In the genomic region with DNA sequence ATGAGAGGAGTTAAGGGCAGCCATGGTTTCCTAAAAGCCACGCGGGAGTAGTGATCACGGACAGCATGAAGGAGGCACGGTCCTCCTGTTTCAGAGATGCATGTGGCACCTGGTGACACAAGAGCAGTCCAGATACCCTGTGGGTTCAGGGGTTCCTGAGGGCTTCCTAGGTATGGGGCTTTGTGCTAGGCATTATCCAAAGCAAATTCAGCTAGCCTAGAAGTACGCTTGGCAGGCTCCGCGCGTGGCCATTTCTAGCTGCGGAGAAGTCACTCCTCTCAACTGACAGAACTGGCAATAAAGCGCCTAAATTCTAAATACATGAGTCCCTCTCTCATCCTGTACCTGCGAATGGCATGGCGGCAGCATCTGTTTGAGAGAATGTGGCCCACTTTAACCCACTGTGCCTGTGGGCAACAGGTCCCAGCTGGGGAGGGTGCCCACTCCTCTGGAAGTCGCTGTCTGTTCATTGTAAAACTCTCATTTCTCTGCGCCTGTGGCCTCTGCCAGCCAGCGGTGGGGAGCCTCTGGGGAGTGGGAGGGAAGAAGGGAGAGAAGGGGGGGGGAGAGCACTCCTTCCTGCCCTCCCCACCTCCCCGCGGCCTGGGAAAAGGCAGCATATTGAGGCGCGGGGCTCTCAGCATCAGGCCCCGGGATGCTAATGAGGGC, we compare ENCODE assay signal across 9 mouse cellular contexts. TPM values are rescaled to one million over a fixed set of nuclear protein-coding genes. Genes with fewer than 3 reads are reported as not detected.
DNase-seq lines count a peak whose midpoint lies in the region; ATAC-seq lines count a peak whose summit lies in the region.
"Had no signal": no experiment of that assay in that cellular context is flagged by ENCODE, and none has a peak within 500 bp of the region (broad histone marks: within the 10 kb centered on the region; RNA-seq: fewer than 3 reads in every experiment).

No protein-coding gene starts in this region.

- H3K4me2 ChIP-seq in kidney, embryonic 15.5 days: peak overlapping the region; percentile 77
- peak overlapping the region; percentile 79 for H3K4me2 ChIP-seq in midbrain, embryonic 11.5 days

- no peaks in the 10 kb centered on the region for H3K9me3 ChIP-seq in kidney, embryonic 15.5 days (replicated peaks)
- no peaks in the 10 kb centered on the region for H3K9me3 ChIP-seq in hindbrain, embryonic 10.5 days
- H3K9me3 ChIP-seq in midbrain, embryonic 11.5 days (ENCODE audit: control insufficient read depth, low read length): no peaks in the 10 kb centered on the region

- DNase-seq in kidney, postnatal 25 days: no peak
- DNase-seq in brain, adult 2 months (ENCODE audit: low read depth, low spot score): peak; percentile 57
- DNase-seq in hindbrain, embryonic 10.5 days (ENCODE audit: low spot score): no peak
- DNase-seq in midbrain, embryonic 11.5 days (ENCODE audit: low spot score, missing footprints): peak; percentile 96
- DNase-seq in left cerebral cortex, adult 8-10 months (ENCODE audit: low spot score in 2 of 2): no peak
- no peak for DNase-seq in urinary bladder, postnatal 36 days (ENCODE audit: low spot score in 2 of 2)
- no peak for DNase-seq in kidney, adult 18-20 months
- DNase-seq: gastrocnemius, postnatal 36 days had no signal

- no peaks in the 10 kb centered on the region for H3K36me3 ChIP-seq in kidney, embryonic 15.5 days
- peaks cover 23% of the 10 kb centered on the region for H3K36me3 ChIP-seq in hindbrain, embryonic 10.5 days
- H3K36me3 ChIP-seq in midbrain, embryonic 11.5 days (ENCODE audit: control insufficient read depth, insufficient read depth, low read length): peaks cover 4% of the 10 kb centered on the region

- peak overlapping the region; percentile 90 for H3K4me3 ChIP-seq in kidney, embryonic 15.5 days (replicated peaks)
- peak overlapping the region; percentile 91 for H3K4me3 ChIP-seq in hindbrain, embryonic 10.5 days
- H3K4me3 ChIP-seq in midbrain, embryonic 11.5 days (ENCODE audit: low read depth, low read length): peak overlapping the region; percentile 95

- no peak overlapping the region for H3K27ac ChIP-seq in kidney, embryonic 15.5 days
- H3K27ac ChIP-seq in hindbrain, embryonic 10.5 days: peak overlapping the region; percentile 97
- H3K27ac ChIP-seq in midbrain, embryonic 11.5 days (ENCODE audit: low read depth, low read length): peak overlapping the region; percentile 98

- no peak overlapping the region; the same call in 1 of the 2 replicates for H3K9ac ChIP-seq in kidney, embryonic 15.5 days
- peak overlapping the region; percentile 98 for H3K9ac ChIP-seq in midbrain, embryonic 11.5 days (ENCODE audit: low read length)

- ATAC-seq in kidney, embryonic 15.5 days (replicated peaks; ENCODE audit: low FRiP score): no peak
- ATAC-seq in midbrain, embryonic 11.5 days (ENCODE audit: low FRiP score): no peak

- H3K27me3 ChIP-seq in kidney, embryonic 15.5 days: peaks cover 80% of the 10 kb centered on the region
- H3K27me3 ChIP-seq in hindbrain, embryonic 10.5 days (ENCODE audit: insufficient read depth, poor library complexity, severe bottlenecking): peaks cover 79% of the 10 kb centered on the region
- H3K27me3 ChIP-seq in midbrain, embryonic 11.5 days (ENCODE audit: control insufficient read depth, insufficient read depth, low read length): peaks cover 4% of the 10 kb centered on the region; the same call in 1 of the 2 replicates

- 20% methylated on average over 20 of the region's 20 CpGs for WGBS in kidney, embryonic 15.5 days
- WGBS in hindbrain, embryonic 10.5 days: 12% methylated on average over 20 of the region's 20 CpGs
- 10% methylated on average over 20 of the region's 20 CpGs for WGBS in midbrain, embryonic 11.5 days

- peaks cover 75% of the 10 kb centered on the region for H3K4me1 ChIP-seq in kidney, embryonic 15.5 days
- H3K4me1 ChIP-seq in hindbrain, embryonic 10.5 days (replicated peaks): peaks cover 98% of the 10 kb centered on the region
- H3K4me1 ChIP-seq in midbrain, embryonic 11.5 days (ENCODE audit: control insufficient read depth, insufficient read depth, low read length): peaks cover 65% of the 10 kb centered on the region

RNA-seq across cellular contexts. Expression of gene Hes5, which starts 0.6 kb away (rescaled TPM):
- 19.6 and 20.7 TPM in 2 replicates for polyA plus RNA-seq in kidney, embryonic 15.5 days (2015; fragmentation: Nextera tagmentation; extraction: Ambion mirVana)
- 534 and 601 TPM in 2 replicates for polyA plus RNA-seq in hindbrain, embryonic 10.5 days (2016; fragmentation: Nextera tagmentation; extraction: Ambion mirVana)
- 456 and 535 TPM in 2 replicates for polyA plus RNA-seq in midbrain, embryonic 11.5 days (2014; fragmentation: Nextera tagmentation; extraction: Ambion mirVana)
- total RNA-seq in left cerebral cortex, adult 8-10 months (2022): 10 to 100 TPM; 31.5 to 42.6 (median 41.9) TPM
- total RNA-seq: gastrocnemius, postnatal 36 days had no signal

RNA-seq across cellular contexts. Expression of gene Pank4, which starts 3.8 kb away (rescaled TPM):
- 45.2 and 46.3 TPM in 2 replicates for polyA plus RNA-seq in kidney, embryonic 15.5 days (2015; fragmentation: Nextera tagmentation; extraction: Ambion mirVana)
- 39.9 and 46.5 TPM in 2 replicates for polyA plus RNA-seq in hindbrain, embryonic 10.5 days (2016; fragmentation: Nextera tagmentation; extraction: Ambion mirVana)
- 37.0 and 40.4 TPM in 2 replicates for polyA plus RNA-seq in midbrain, embryonic 11.5 days (2014; fragmentation: Nextera tagmentation; extraction: Ambion mirVana)
- 10 to 100 TPM; 35.5 to 44.7 (median 38.6) TPM for total RNA-seq in left cerebral cortex, adult 8-10 months (2022)

RNA-seq across cellular contexts. Expression of gene Tnfrsf14, which starts 31.8 kb away (rescaled TPM):
- polyA plus RNA-seq in kidney, embryonic 15.5 days (2015; fragmentation: Nextera tagmentation; extraction: Ambion mirVana): 1.7 TPM in 2 replicates
- 0.43 and 0.87 TPM in 2 replicates for polyA plus RNA-seq in hindbrain, embryonic 10.5 days (2016; fragmentation: Nextera tagmentation; extraction: Ambion mirVana)
- 0.93 and 1.2 TPM in 2 replicates for polyA plus RNA-seq in midbrain, embryonic 11.5 days (2014; fragmentation: Nextera tagmentation; extraction: Ambion mirVana)
- total RNA-seq in left cerebral cortex, adult 8-10 months (2022): 1 to 10 TPM; 1.5 to 3.0 (median 2.8) TPM

Comparison
In these comparisons a context has a peak if more than half of its experiments do, and no peak if none do; other contexts are left out.
1. DNase-seq: peak in brain, adult 2 months (single experiment) and midbrain, embryonic 11.5 days (single experiment); none in kidney, postnatal 25 days (0 of 2), hindbrain, embryonic 10.5 days (single experiment), left cerebral cortex, adult 8-10 months (0 of 2), urinary bladder, postnatal 36 days (0 of 2) and kidney, adult 18-20 months (single experiment).
2. RNA of gene Hes5, which starts 0.6 kb away (polyA plus RNA-seq): 534 to 601 TPM in hindbrain, embryonic 10.5 days and 456 to 535 TPM in midbrain, embryonic 11.5 days; 19.6 to 20.7 TPM in kidney, embryonic 15.5 days; every median in the first group is over 10 times any median in the second.
3. Peak in every context shown above with its lines, with median percentiles within 50 percentile points of each other: H3K4me3 ChIP-seq.